Mouse (Mus musculus) urinary bladder, postnatal 14 days (tissue): ENCODE results near the gene Tbc1d14.

Experiments
- DNase-seq: peaks from one replicate; pipeline ENCODE4 v3.0.0; 2021; ENCODE audit warnings: low spot score

Tbc1d14 gene

DNA sequence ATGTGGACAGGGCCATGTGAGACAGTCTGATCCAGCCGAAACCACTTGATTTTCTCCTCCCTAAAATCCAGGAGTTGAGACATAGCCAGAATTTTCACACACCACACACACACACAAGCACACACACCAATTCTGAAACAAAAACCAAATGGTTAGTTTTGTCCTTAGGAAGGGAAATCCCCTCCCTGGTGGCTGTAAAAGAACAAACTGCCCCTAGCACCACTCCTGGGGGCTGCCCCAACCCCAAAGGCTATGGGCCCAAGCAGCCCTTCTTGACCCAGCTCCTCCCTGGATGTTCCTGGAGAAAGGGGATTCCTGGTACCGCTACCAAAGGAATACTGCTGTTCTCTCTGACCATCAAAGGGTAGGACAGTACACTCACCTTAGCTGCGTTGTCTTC lies 16.6 kb downstream of the Tbc1d14 start:
- no peak for DNase-seq

DNA sequence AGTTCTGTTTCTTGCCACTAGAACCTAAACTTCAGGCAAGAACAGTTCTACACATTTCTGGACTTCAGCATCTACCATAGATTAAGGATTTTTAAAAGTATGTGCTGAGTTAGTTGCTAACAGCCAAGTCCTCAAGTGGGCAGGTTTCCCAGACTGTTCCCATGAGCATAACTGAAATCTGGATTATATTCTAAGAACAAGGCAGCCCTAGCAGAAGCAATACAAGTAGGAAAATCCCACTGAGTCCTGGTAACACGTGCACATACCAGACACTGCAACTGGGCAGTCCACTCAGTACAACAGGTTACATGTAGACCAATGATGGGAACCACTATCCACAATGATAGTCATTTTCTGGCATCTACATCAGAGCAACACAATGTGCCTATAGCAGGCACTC lies 17.3 kb downstream of the Tbc1d14 start:
- no peak for DNase-seq

DNA sequence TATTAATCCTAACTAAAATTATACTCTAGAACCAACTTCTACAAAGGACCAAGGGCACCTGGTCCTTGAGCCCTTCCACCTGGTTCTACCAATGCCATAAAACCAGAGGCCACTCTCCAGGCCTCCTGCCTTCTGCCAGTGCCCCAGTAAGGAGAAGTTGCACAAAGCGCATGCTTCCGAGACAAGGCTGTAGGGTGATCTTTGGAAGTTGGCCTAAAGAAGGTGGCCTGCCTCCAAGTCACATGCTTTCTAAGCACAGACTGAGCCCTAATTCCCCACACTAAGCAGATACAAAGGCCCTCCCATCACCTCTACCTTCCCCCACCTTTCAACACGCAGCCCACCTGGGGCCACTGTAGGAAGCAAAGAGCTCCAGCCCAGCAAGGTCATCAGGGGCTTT lies 17.8 kb downstream of the Tbc1d14 start:
- peak; percentile 44 for DNase-seq

- peak; percentile 35 for DNase-seq
These were observed 18.8 kb downstream of the Tbc1d14 start for GRCm38 (mm10) chr5:36574147-36574870.

GRCm38 (mm10) chr5:36573354-36573753 lies 19.7 kb downstream of the Tbc1d14 start:
- DNase-seq: no peak

- DNase-seq: no peak
These were observed 21.7 kb downstream of the Tbc1d14 start for GRCm38 (mm10) chr5:36571371-36571770.

- DNase-seq: no peak
These were observed 22.4 kb downstream of the Tbc1d14 start for GRCm38 (mm10) chr5:36570546-36571245.

DNA sequence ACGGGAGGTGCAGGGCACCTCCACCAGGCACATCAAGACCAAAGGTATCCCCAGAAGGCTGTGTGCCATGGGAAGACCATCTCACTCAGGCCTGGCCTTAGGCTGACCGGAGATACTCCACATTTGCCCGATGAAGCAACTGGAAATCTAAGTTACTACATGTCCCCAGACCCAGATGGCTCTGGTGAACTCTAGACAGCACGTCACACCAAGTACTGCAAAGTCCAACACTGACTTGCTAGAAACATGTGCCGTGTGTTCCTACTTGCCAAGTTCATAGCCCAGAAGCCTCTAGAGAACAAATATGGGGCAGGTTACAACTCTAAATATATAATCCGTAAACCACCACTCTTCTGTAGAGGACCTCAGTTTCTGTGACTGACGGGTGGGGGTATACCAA lies 23.0 kb downstream of the Tbc1d14 start:
- no peak for DNase-seq

DNA sequence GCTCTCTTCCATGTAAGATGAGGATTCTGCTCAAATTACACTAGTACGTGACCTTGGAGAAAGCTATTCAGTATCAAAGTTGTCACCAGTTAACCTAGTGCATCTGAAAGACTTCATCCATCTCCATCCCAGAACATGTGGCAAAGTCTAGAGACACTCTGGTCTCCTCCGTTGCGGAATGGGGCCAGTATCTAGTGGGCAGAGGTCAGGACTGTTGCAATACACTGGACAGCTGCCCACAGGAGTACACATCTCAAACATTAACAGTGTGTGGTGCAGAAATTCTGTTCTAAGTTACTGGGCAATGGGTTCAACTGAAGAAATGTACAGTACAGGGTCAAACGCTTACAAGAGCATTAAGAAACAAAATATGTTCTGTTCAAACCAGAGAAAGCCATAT lies 25.0 kb downstream of the Tbc1d14 start:
- no peak for DNase-seq

GRCm38 (mm10) chr5:36567627-36568026 lies 25.4 kb downstream of the Tbc1d14 start:
- DNase-seq: no peak

- DNase-seq: no peak
These were observed 28.5 kb downstream of the Tbc1d14 start for GRCm38 (mm10) chr5:36564530-36564929.

- DNase-seq: no peak
These were observed 29.3 kb downstream of the Tbc1d14 start for GRCm38 (mm10) chr5:36563741-36564140.

DNA sequence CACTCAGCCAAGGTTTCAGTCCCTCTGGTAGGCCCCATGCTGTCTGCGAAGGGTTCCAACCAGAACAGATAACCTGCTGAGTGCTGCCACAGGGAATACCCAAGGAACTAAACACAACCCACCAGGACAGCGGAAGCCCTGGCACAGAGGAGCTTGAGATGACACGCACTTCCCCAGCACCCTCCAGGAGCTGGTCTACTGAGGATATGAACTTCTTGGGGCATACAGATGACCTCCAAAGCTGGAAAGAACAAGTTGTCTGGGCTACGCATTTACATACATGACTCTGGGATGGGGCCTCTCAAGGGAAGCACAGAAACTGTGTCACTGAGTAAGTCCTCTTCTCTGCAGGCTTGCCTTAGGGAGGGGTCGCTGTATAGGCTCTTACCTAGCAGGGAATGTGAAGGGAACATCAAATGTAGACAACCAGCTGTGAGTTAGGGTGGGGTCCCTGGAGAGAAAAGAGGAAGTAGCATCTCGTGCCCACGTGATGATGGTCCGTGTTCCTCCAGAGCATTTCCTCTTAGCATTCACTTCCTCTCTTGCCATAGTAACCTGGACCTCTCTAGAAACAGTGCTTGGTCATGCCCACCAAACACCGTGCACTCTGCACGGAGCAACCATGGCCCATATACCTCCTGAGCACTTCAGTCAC lies 30.2 kb downstream of the Tbc1d14 start:
- DNase-seq: no peak

DNA sequence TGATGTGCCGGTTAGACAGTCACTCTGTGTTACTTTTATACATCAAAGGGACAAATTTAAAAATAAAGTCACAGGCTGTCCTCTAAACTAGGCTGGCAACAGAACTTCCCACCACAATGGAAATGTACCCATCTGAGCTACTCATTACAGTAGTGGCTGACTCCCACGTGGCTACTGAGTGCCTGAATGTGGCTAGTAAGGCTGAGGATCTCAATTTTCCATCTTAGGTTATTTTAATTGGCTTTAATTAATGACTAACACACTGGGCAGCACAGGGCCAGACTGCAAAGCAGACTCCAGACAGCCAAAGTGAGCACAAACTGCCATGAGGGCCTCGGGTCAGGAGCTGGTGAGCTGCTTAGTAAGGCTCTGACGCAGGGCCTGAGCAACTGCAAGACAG lies 31.6 kb downstream of the Tbc1d14 start:
- no peak for DNase-seq

- DNase-seq: no peak
These were observed 32.6 kb downstream of the Tbc1d14 start for GRCm38 (mm10) chr5:36560490-36560889.

GRCm38 (mm10) chr5:36559510-36560235 lies 33.4 kb downstream of the Tbc1d14 start:
- no peak for DNase-seq

GRCm38 (mm10) chr5:36559106-36559505 lies 34.0 kb downstream of the Tbc1d14 start:
- DNase-seq: no peak

DNA sequence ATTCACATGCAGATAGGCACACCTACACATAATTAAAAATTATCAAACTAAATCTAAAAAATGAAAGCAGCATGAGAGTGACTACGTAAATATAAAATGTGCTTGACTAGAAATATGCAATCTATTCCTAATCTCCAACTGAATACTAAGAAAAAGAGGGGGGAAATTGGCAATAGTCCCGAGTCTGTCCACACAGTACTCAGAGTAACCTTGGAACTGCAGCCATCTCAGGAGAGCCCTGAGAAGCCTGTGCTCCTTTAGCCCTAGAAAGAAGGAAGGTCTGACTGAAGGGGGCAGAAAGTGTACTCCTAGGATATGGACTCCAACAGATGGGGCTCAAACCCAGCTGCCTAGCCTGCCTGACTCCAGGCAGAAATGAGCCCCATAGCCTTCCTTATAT lies 34.5 kb downstream of the Tbc1d14 start:
- no peak for DNase-seq

- no peak for DNase-seq
These were observed 35.3 kb downstream of the Tbc1d14 start for GRCm38 (mm10) chr5:36557584-36558308.

GRCm38 (mm10) chr5:36556906-36557305 lies 36.2 kb downstream of the Tbc1d14 start:
- DNase-seq: no peak

DNA sequence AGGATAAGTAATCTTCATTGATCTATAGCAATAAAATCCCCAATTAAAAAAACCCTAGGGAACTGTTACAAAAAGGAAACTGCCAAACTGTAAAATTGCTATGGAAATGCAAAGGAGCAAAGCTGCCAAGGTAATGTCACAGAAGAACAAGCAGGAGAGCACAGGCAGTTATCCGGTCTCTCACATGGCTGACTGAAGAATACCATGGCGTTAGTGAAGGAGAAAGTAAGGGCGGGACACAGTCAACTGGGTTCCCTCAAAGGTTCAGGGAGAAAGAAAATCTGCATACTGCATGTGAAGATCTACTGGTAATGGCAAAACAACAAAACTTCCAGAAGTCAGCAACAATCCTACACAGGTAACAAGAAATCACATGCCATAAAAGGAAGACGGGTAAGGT lies 36.8 kb downstream of the Tbc1d14 start:
- DNase-seq: no peak

DNA sequence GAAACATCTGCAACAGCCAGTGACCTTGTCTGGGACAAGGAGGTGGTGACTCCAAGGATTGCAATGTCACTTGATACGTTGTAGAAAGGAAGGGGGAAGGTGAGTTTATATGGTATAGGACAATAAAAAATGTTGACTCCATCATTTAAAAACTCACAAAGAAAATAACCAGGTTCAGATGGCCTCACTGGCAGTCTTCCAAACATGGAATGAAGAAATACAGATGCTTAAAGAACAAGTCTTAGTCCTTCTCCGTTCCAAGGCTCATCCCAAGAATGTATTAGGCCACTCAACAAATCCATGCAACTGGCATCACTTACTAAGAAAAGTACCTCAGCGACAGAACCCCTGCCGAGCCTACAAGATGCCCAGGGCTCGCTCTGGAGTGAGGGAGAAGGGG lies 38.6 kb downstream of the Tbc1d14 start:
- DNase-seq: no peak
